Comparison of ENCODE assay signal across 9 mouse cellular contexts in genomic region chr3:146946641-146947040, GRCm38 (mm10).
"Had no signal": no experiment of that assay in that cellular context is flagged by ENCODE, and none has a peak within 500 bp of the region (broad histone marks: within the 10 kb centered on the region; RNA-seq: fewer than 3 reads in every experiment).

No protein-coding gene starts in this region.

- H3K9me3 ChIP-seq: limb, embryonic 12.5 days; liver, embryonic 13.5 days; lung, embryonic 15.5 days had no signal

- H3K36me3 ChIP-seq: limb, embryonic 12.5 days; liver, embryonic 13.5 days; lung, embryonic 15.5 days had no signal

- H3K9ac ChIP-seq: liver, embryonic 13.5 days; liver, postnatal 0 days; lung, embryonic 15.5 days had no signal

- H3K27ac ChIP-seq: kidney, postnatal 0 days; limb, embryonic 12.5 days; liver, embryonic 13.5 days; lung, embryonic 15.5 days had no signal

- H3K4me1 ChIP-seq: limb, embryonic 12.5 days; liver, embryonic 13.5 days; lung, embryonic 15.5 days had no signal

- H3K27me3 ChIP-seq: liver, embryonic 13.5 days; lung, embryonic 15.5 days had no signal

- DNase-seq: liver; liver, postnatal 0 days; right cerebral cortex, postnatal 4 days; thymus, adult 18-20 months; thymus, postnatal 14 days had no signal
